Mouse (Mus musculus) bone marrow macrophage, adult 2 months (primary cell): Measurements from ENCODE around the gene Cyfip1.

Experiments used
- CTCF ChIP-seq: IDR thresholded peaks from 2 replicates; pipeline ENCODE4 v1.5.1; 2012; ENCODE audit warnings: low read depth, mild to moderate bottlenecking, low read length, moderate library complexity
- POLR2A ChIP-seq: IDR thresholded peaks from 2 replicates; pipeline ENCODE4 v1.6.1; 2012; ENCODE audit warnings: mild to moderate bottlenecking, low read depth, low read length, borderline replicate concordance

- TF ChIP-seq POLR2A (no peak), CTCF (no peak)
Observed at GRCm38 (mm10) chr7:55968258-55968901, 126.8 kb downstream of the Cyfip1 start.
